Mouse (Mus musculus): ENCODE results near the gene Fosl2. TPM values are rescaled to one million over a fixed set of nuclear protein-coding genes. Genes with fewer than 3 reads are reported as not detected.

Fosl2 gene
- polyA plus RNA-seq, 1 experiment from 2014 or later, result 0.41 TPM

DNA sequence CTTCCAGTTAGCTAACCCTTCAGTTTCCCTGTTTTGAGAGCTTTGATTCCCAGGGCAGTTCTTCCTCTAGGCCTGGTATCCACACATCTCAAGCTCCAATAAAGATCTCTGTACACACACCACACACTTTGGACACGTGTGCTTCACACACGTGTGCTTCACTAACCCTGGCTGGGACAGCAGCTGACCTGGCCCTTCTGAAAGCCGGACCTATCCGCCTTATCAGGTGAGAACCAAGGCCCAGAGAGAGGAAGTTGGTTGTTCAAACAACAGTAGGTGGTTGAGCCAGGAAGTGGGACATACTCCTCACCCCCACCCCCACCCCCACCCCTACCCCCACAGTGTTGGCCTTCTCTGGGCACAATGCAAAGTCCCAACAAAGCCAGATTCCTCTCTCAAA lies 24.9 kb upstream of the Fosl2 start:
- no peak overlapping the region for H3K4me3 ChIP-seq
- no peak overlapping the region for H3K4me2 ChIP-seq
- no peaks in the 10 kb centered on the region for H3K27me3 ChIP-seq (replicated peaks)
- ATAC-seq (replicated peaks), result no peak
- H3K9ac ChIP-seq, result no peak overlapping the region
- 91% methylated on average over 4 of the region's 4 CpGs for WGBS
- H3K9me3 ChIP-seq, result no peaks in the 10 kb centered on the region
- H3K27ac ChIP-seq, result no peak overlapping the region
- no peaks in the 10 kb centered on the region for H3K36me3 ChIP-seq (replicated peaks)
- H3K4me1 ChIP-seq, result no peaks in the 10 kb centered on the region

DNA sequence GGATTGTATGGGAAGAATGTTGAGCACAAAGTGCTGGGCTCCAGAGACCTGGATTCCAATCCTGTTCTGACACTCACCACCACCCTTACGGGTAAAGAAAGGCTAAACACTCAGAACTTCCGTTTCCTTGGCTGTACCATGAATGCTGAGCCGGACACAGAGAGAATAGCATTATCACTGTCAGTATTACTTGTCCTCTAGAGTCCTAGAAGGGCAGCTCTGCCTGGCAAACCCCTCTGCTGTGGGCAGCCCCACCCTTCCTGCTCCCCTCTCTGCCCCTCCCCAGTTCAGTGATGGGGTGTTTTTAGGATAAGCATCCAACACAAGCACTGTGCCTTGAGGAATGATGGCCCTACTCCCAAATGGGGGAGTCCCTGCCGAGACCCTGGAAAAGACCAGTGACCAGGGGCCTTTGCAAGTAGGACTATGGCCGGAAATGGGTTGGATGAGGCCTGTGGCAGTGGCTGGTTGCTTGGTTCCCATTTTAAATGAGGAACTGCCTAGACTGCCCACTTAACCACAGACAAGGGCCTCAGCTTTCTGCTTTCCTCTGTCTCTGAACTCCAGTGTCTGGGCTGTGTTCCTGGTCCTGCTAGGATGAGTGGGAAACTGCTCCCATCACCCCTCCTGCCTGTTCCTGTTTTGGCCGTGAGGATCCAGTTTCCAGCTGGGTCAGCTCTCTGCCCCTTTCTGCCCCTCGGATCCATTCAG lies 23.2 kb upstream of the Fosl2 start:
- no peak overlapping the region for H3K9ac ChIP-seq
- H3K9me3 ChIP-seq, result no peaks in the 10 kb centered on the region
- H3K4me3 ChIP-seq, result no peak overlapping the region
- no peaks in the 10 kb centered on the region for H3K36me3 ChIP-seq (replicated peaks)
- ATAC-seq (replicated peaks), result no peak
- no peak overlapping the region for H3K27ac ChIP-seq
- no peaks in the 10 kb centered on the region for H3K27me3 ChIP-seq (replicated peaks)
- WGBS, result 79% methylated on average over 7 of the region's 7 CpGs
- no peak overlapping the region for H3K4me2 ChIP-seq
- H3K4me1 ChIP-seq, result no peaks in the 10 kb centered on the region

DNA sequence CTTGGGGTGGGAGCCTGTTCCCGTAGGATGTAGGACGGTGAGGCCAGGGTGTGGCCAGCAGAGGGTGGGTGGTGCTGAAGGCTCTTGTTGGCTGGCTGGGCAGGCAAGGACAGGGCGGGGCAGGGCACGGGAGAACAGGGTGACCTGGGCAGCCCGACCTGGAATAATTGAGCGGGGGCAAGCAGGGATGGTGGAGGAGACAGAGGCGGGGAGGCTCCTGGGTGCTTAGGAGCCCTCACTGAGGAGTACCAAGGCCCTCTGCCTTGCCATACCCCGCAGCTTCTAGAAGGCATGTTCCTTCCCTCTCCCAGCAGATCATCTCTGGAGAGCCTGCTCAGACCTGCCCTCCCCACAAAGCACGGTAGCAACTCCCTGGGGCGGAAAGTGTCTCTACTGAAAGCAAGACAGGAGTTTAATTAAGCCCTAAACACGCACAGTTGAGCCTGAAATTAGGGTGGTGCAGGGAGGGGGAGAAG lies 14.7 kb upstream of the Fosl2 start:
- WGBS, result 50% methylated on average over 11 of the region's 11 CpGs
- ATAC-seq (replicated peaks), result no peak
- Histone ChIP-seq H3K27ac (no peak overlapping the region), H3K27me3 (replicated peaks) (no peaks in the 10 kb centered on the region), H3K4me1 (no peaks in the 10 kb centered on the region), H3K4me3 (no peak overlapping the region), H3K9ac (no peak overlapping the region), H3K9me3 (no peaks in the 10 kb centered on the region), H3K36me3 (replicated peaks) (no peaks in the 10 kb centered on the region), H3K4me2 (no peak overlapping the region)

DNA sequence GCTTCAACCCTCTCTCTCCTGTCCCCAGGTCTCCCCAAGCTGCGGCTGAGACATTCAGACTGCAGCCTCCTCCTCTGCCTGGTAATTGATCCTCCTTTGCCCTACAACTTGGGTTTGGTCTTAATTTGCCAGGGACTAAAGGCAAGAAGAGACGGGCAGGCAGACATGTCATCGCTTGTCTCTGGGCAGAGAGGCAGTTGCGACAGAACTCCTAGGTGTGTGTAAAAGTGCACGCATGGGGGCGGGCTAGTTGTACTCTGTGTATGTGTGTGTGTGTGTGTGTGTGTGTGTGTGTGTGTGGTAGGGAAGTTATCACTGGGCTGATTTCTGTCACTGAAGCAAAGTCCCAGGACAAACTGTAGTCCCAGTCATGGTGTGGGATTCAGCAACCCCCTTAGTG lies 13.7 kb upstream of the Fosl2 start:
- Histone ChIP-seq H3K4me1 (no peaks in the 10 kb centered on the region), H3K36me3 (replicated peaks) (no peaks in the 10 kb centered on the region), H3K9me3 (no peaks in the 10 kb centered on the region), H3K4me3 (no peak overlapping the region), H3K4me2 (no peak overlapping the region), H3K27ac (no peak overlapping the region), H3K27me3 (replicated peaks) (no peaks in the 10 kb centered on the region), H3K9ac (no peak overlapping the region)
- WGBS, result 89% methylated on average over 6 of the region's 6 CpGs
- no peak for ATAC-seq (replicated peaks)

DNA sequence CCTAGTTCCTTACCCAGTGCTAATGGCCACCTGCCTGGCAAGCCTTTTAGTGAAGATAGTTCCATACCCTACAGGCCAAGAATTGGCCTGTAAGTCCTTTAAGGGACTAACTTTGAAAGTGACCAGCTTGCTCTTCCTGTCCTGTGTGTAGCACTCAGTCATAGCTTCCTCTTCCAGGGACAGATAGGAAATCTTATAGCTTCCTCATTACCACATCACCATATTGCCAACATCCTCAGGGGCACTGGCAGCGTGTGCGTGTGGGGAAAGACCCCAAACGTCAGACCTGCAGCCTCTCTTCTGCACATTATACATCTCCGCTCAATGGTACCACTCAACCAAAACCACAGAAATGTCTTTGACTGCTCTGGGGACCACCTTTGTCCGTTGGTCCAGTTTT lies 13.2 kb upstream of the Fosl2 start:
- WGBS, result 81% methylated on average over 5 of the region's 5 CpGs

DNA sequence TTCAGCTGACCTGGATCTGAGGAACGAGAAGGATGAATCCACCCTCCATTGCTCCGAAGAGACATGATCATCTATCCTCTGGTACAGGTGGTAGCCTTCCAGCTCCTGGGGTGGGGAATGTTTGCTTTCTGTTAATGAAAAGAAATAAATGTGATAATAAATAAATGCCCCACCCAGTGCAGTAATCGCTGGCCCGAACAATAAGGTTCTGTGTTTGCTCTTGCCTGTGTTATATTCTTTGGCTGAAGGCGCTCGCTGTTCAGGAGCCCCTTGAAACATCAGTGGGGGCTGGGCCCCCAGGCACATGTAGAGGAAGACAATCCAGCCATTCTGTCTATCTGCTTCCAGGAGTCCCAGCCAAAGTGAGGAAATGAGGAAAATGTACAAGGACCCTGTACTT lies 10.6 kb upstream of the Fosl2 start:
- Histone ChIP-seq H3K27me3 (replicated peaks) (no peaks in the 10 kb centered on the region; the same call in none of the 2 replicates), H3K36me3 (replicated peaks) (no peaks in the 10 kb centered on the region), H3K9me3 (no peaks in the 10 kb centered on the region), H3K4me2 (no peak overlapping the region), H3K27ac (no peak overlapping the region), H3K4me1 (no peaks in the 10 kb centered on the region), H3K4me3 (no peak overlapping the region), H3K9ac (no peak overlapping the region)
- WGBS, result 90% methylated on average over 6 of the region's 6 CpGs
- ATAC-seq (replicated peaks), result no peak

More for the DNA sequence above, 13.2 kb upstream of the Fosl2 start:
- H3K27ac ChIP-seq, result no peak overlapping the region
- ATAC-seq (replicated peaks), result no peak
- no peaks in the 10 kb centered on the region for H3K36me3 ChIP-seq (replicated peaks)
- H3K4me3 ChIP-seq, result no peak overlapping the region
- H3K9me3 ChIP-seq, result no peaks in the 10 kb centered on the region
- no peak overlapping the region for H3K9ac ChIP-seq
- no peaks in the 10 kb centered on the region for H3K4me1 ChIP-seq
- no peaks in the 10 kb centered on the region for H3K27me3 ChIP-seq (replicated peaks)
- no peak overlapping the region for H3K4me2 ChIP-seq

DNA sequence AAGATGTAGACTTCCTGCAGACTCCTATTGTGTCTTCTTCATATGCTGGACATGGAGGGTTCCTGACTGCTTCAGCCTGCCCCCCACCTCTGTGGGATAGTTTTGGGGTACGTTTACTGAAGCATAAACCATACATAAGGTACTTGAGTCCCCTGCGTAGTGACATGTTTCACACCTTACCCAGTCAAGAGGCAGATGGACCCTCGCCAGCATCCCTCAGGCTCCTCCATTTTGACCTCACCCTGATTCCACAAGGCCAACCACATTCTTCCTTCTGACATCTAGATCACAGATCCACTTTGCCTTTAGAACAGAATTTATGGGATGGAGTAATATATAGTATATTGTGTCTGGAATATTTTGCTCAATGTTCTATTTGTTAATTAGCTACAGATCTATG lies 8.4 kb upstream of the Fosl2 start:
- no peak overlapping the region for H3K4me3 ChIP-seq
- H3K4me1 ChIP-seq, result no peaks in the 10 kb centered on the region
- WGBS, result 75% methylated on average over 3 of the region's 3 CpGs
- H3K36me3 ChIP-seq (replicated peaks), result no peaks in the 10 kb centered on the region
- no peak overlapping the region for H3K27ac ChIP-seq
- H3K9me3 ChIP-seq, result no peaks in the 10 kb centered on the region
- no peak overlapping the region for H3K4me2 ChIP-seq
- H3K27me3 ChIP-seq (replicated peaks), result peaks cover 14% of the 10 kb centered on the region
- H3K9ac ChIP-seq, result no peak overlapping the region
- no peak for ATAC-seq (replicated peaks)

DNA sequence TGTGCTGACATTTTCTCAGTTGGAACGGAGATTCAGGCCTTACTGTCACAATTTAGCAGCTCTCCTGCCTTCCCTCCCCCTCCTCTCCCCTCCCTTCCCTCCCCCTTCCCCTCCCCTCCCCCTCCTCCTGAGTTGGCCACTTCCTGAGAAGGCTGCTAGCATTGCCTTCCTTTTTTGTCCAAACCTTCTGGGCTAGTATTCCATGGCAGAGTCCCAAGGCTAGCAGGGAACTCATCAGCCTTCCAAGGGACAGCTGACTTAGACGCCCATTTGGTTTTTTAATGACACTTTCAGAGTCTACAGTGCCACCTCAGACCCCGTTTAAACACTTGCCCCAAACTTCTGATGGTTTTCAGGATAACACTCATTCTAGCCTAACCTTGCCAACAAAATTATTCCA lies 7.7 kb upstream of the Fosl2 start:
- ATAC-seq (replicated peaks), result no peak
- 55% methylated on average over 3 of the region's 3 CpGs for WGBS
- Histone ChIP-seq H3K4me1 (no peaks in the 10 kb centered on the region), H3K36me3 (replicated peaks) (no peaks in the 10 kb centered on the region), H3K4me3 (no peak overlapping the region), H3K27ac (no peak overlapping the region), H3K27me3 (replicated peaks) (peaks cover 15% of the 10 kb centered on the region), H3K9me3 (no peaks in the 10 kb centered on the region), H3K9ac (no peak overlapping the region), H3K4me2 (no peak overlapping the region)

DNA sequence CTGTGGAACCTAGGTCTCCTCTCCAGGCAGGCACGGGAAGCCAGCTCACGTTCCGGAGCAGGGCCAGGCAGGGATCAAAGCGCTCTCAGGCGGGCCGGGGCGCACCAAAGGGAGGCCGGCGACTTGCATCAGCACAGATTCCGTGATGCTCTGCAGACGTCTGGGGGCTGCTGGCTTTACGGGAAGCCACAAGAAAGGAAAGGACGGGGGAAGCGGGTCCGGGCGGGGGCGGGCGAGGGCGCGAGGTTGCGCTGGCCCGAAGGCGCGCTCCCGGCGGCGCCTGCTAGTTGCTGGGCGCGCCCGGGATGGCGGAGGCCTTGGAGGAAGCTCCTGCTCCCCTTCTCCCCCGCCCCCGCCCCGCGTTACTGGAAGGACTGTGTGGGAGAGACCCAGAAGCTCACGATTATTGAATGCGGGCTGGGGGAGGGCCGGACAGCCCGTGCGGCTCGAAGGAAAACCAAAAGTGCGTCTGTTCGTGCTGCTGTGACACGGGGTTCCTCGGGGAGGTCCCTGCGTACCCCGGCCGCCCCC lies 2.6 kb upstream of the Fosl2 start:
- peak overlapping the region; percentile 88 for H3K4me2 ChIP-seq
- ATAC-seq (replicated peaks), result peak; percentile 13
- H3K36me3 ChIP-seq (replicated peaks), result no peaks in the 10 kb centered on the region
- H3K9me3 ChIP-seq, result no peaks in the 10 kb centered on the region
- peak overlapping the region; percentile 47 for H3K9ac ChIP-seq
- H3K4me3 ChIP-seq, result peak overlapping the region; percentile 63
- H3K4me1 ChIP-seq, result peaks cover 34% of the 10 kb centered on the region
- under 1% methylated on average over 45 of the region's 48 CpGs for WGBS
- 0 out of 2 replicates have a peak overlapping the region, but pooled peaks have one; percentile 20 for H3K27ac ChIP-seq
- peaks cover 47% of the 10 kb centered on the region for H3K27me3 ChIP-seq (replicated peaks)

DNA sequence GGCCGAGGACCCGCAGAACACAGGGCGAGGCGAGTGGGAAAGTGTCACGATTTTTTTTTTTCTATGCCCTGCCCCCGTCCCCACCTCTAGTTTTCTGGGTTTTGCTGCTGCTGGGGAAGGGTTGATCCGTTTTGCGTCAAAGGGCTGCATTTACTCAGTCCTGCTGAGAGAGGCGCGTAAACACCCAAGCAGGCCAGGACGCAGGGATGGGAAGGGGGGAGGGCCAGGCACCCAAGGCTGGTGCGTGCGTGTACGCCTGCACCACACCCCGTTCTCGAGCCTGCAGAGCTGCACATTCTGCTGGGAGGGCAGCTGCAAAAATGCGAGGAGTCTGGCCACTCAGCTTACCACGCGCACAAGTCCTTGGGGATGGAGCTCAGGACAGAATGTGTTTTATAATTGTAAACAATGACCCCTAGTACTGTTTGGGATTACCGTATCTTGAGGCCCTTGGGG lies 2.0 kb upstream of the Fosl2 start:
- Histone ChIP-seq H3K4me2 (peak overlapping the region; percentile 88), H3K4me3 (peak overlapping the region; percentile 63), H3K27me3 (replicated peaks) (peaks cover 52% of the 10 kb centered on the region), H3K36me3 (replicated peaks) (no peaks in the 10 kb centered on the region), H3K9me3 (no peaks in the 10 kb centered on the region), H3K9ac (peak overlapping the region; percentile 47), H3K4me1 (peaks cover 34% of the 10 kb centered on the region), H3K27ac (no peak overlapping the region)
- ATAC-seq (replicated peaks), result no peak
- WGBS, result under 1% methylated on average over 20 of the region's 20 CpGs

DNA sequence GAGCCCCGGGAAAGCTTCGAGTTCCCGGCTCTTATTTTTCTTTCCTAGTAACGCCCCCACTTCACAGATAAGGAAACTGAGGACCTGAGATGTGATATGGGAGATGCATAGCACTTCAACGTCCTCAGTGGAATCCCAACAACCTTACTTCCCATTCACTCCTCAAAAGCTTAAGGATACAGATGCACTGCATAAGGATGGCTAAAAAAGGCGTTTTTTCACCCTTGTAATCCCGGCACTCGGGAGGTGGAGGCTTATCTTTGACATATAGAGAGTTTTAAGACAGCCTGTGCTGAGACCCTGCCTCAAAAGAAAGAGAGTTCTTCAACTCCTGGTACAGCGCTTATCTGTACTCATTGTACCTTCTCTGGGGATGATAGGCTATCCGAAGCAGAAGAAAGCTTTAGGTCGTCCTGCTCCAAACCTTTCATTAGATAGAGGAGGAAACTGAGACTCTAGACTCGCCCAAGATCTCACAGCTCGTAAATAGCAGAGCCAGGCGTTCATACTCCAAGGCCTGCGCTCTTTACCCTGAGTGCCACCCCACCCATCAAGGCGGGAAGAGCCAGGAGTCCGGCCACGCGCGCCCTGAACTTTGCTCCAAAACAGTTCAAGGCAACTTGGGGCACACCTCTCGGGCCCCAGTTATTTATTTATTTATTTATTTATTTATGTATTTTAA lies 1.4 kb upstream of the Fosl2 start:
- Histone ChIP-seq H3K27me3 (replicated peaks) (peaks cover 56% of the 10 kb centered on the region), H3K4me1 (peaks cover 34% of the 10 kb centered on the region), H3K36me3 (replicated peaks) (no peaks in the 10 kb centered on the region), H3K9ac (0 out of 2 replicates have a peak overlapping the region, but pooled peaks have one; percentile 47), H3K9me3 (no peaks in the 10 kb centered on the region), H3K27ac (no peak overlapping the region), H3K4me3 (peak overlapping the region; percentile 63), H3K4me2 (peak overlapping the region; percentile 88)
- no peak for ATAC-seq (replicated peaks)
- 2% methylated on average over 21 of the region's 21 CpGs for WGBS

DNA sequence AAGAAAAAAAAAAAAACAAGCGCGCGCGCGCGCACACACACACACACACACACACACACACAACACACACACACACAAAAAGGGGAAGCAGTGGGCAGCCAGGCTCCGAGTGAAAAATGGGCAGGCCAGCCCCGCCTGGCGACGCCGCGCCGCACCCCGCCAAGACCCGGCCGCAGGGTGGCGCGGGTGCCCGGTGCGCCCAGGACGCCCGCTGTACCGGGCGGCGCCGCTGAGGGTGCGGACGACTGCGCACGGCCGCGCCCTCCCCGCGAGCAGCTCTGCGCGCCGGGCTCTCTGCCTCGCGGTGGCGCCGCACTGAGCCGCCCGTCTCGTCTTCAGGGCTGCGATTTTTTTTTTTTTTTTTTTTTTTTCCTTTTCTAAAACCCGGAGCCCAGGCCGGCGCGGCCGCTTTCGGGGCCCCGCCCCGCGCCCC lies 682 bp upstream of the Fosl2 start:
- no peaks in the 10 kb centered on the region for H3K36me3 ChIP-seq (replicated peaks)
- peak overlapping the region; percentile 74 for H3K27ac ChIP-seq
- H3K4me1 ChIP-seq, result peaks cover 34% of the 10 kb centered on the region
- H3K9ac ChIP-seq, result peak overlapping the region; percentile 51
- peaks cover 56% of the 10 kb centered on the region for H3K27me3 ChIP-seq (replicated peaks)
- H3K9me3 ChIP-seq, result no peaks in the 10 kb centered on the region
- H3K4me2 ChIP-seq, result peak overlapping the region; percentile 88
- under 1% methylated on average over 40 of the region's 54 CpGs for WGBS
- peak; percentile 62 for ATAC-seq (replicated peaks)
- H3K4me3 ChIP-seq, result peak overlapping the region; percentile 63

Data from midbrain, embryonic 15.5 days (tissue).